Comparison of ENCODE assay signal across 8 mouse cellular contexts in the genomic region with DNA sequence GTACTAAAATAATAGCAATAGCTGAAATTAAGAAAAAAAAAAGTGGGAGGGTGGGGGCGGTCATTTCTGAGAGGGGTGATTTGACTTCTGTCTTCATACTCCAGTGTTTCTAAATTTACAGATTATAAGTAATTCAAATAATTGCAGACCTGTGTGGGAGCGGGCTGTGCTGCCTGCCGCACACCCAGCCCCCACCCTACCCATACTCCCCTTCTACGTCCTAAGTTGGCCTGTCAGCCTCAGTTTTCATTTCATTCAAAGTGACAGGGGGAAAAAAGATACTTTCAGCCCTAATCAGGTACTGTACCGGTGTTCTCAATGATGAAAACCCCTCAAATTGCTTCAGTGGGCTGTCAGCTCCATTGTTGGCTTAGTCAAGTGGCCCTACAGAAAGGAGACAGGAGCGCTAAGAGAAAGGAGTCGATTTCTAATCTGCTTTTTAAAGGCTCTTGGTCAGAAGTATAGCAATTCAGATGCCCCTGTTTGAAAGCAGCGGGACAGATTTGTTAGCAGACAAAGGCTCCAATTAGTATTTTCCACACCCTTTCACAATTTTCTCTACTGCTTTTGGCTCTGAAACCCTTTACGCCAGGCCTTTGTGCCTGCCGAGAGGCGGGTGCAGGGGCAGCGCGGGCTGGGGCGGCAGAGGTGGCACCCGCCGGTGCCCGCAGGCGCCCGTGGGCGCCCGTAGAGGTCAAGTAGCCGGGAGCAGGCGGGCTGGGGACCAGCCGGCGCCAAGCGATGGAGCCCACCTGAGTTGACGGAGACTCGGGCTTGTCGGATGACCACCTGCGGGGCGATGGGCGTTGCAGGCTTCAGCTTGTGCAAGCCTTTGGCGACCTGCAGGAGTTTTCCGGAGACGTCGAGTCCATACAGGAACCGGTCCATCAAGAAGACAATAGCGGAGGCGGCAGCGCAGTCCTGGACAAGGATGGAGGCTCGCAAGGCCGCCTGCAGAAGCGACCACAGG.
DNase-seq lines count a peak whose midpoint lies in the region; ATAC-seq lines count a peak whose summit lies in the region.

No protein-coding gene starts in this region.

- H3K9ac ChIP-seq in lung, embryonic 16.5 days (ENCODE audit: low read length) = no peak overlapping the region
- no peak overlapping the region for H3K9ac ChIP-seq in intestine, embryonic 16.5 days (ENCODE audit: low read depth, low read length)
- H3K9ac ChIP-seq in stomach, embryonic 15.5 days = no peak overlapping the region

- no peak overlapping the region for H3K27ac ChIP-seq in lung, embryonic 16.5 days (ENCODE audit: low read length)
- no peak overlapping the region for H3K27ac ChIP-seq in intestine, embryonic 16.5 days (ENCODE audit: low read length)
- H3K27ac ChIP-seq in stomach, embryonic 15.5 days = no peak overlapping the region

- H3K36me3 ChIP-seq in lung, embryonic 16.5 days (ENCODE audit: control insufficient read depth, insufficient read depth, low read length) = no peaks in the 10 kb centered on the region
- no peaks in the 10 kb centered on the region for H3K36me3 ChIP-seq in intestine, embryonic 16.5 days (ENCODE audit: control insufficient read depth, insufficient read depth, low read length)
- no peaks in the 10 kb centered on the region for H3K36me3 ChIP-seq in stomach, embryonic 15.5 days

- ATAC-seq in lung, embryonic 16.5 days (ENCODE audit: low read depth) = no peak
- no peak for ATAC-seq in intestine, embryonic 16.5 days
- ATAC-seq in stomach, embryonic 15.5 days (ENCODE audit: insufficient read depth, low FRiP score, low read depth) = no peak
- ATAC-seq in erythroblast, adult 5-6 weeks (replicated peaks; ENCODE audit: low FRiP score, poor library complexity, severe bottlenecking) = no peak

- H3K9me3 ChIP-seq in lung, embryonic 16.5 days (ENCODE audit: control insufficient read depth, low read length) = no peaks in the 10 kb centered on the region
- no peaks in the 10 kb centered on the region for H3K9me3 ChIP-seq in intestine, embryonic 16.5 days (ENCODE audit: control insufficient read depth, low read length)
- no peaks in the 10 kb centered on the region for H3K9me3 ChIP-seq in stomach, embryonic 15.5 days

- peak overlapping the region; percentile 33 for H3K4me3 ChIP-seq in lung, embryonic 16.5 days (ENCODE audit: low read length)
- peak overlapping the region; percentile 13; the same call in 1 of the 2 replicates for H3K4me3 ChIP-seq in intestine, embryonic 16.5 days (ENCODE audit: low read length)
- peak overlapping the region; percentile 20 for H3K4me3 ChIP-seq in stomach, embryonic 15.5 days (replicated peaks)

- 16% methylated on average over 43 of the region's 43 CpGs for WGBS in lung, embryonic 16.5 days
- 25% methylated on average over 43 of the region's 43 CpGs for WGBS in intestine, embryonic 16.5 days
- WGBS in stomach, embryonic 15.5 days = 22% methylated on average over 43 of the region's 43 CpGs

- no peaks in the 10 kb centered on the region for H3K4me1 ChIP-seq in lung, embryonic 16.5 days (replicated peaks; ENCODE audit: control insufficient read depth, insufficient read depth, low read length)
- H3K4me1 ChIP-seq in intestine, embryonic 16.5 days (ENCODE audit: control insufficient read depth, insufficient read depth, low read length) = no peaks in the 10 kb centered on the region
- peaks cover 5% of the 10 kb centered on the region; the same call in 1 of the 2 replicates for H3K4me1 ChIP-seq in stomach, embryonic 15.5 days

- H3K4me2 ChIP-seq in lung, embryonic 16.5 days (ENCODE audit: low read depth, low read length) = peak overlapping the region; percentile 55
- H3K4me2 ChIP-seq in intestine, embryonic 16.5 days (ENCODE audit: low read depth, low read length) = 0 out of 2 replicates have a peak overlapping the region, but pooled peaks have one; percentile 17
- H3K4me2 ChIP-seq in stomach, embryonic 15.5 days = peak overlapping the region; percentile 42

- peaks cover 5% of the 10 kb centered on the region; the same call in 1 of the 2 replicates for H3K27me3 ChIP-seq in lung, embryonic 16.5 days (ENCODE audit: control insufficient read depth, insufficient read depth, low read depth, low read length)
- H3K27me3 ChIP-seq in intestine, embryonic 16.5 days (replicated peaks; ENCODE audit: control insufficient read depth, insufficient read depth, low read length) = peaks cover 11% of the 10 kb centered on the region
- peaks cover 11% of the 10 kb centered on the region for H3K27me3 ChIP-seq in stomach, embryonic 15.5 days (replicated peaks)

- peak; percentile 7 to 22 for DNase-seq in cerebellum, postnatal 25 days
- DNase-seq in cerebellum, adult 18-20 months = no peak
- no peak for DNase-seq in lung, adult 18-20 months
- DNase-seq in thymus, postnatal 36 days = no peak

Comparison
In these comparisons a context has a peak if more than half of its experiments do, and no peak if none do; other contexts are left out.
1. DNase-seq: peak in cerebellum, postnatal 25 days (2 of 2); none in cerebellum, adult 18-20 months (0 of 2), lung, adult 18-20 months (0 of 2) and thymus, postnatal 36 days (0 of 2).
2. Peak in every context shown above with its lines, with median percentiles within 50 percentile points of each other: H3K4me2 ChIP-seq and H3K4me3 ChIP-seq.